Mouse (Mus musculus): Measurements from ENCODE around the gene Slc7a5. TPM values are rescaled to one million over a fixed set of nuclear protein-coding genes. Genes with fewer than 3 reads are reported as not detected.

Slc7a5 gene
- total RNA-seq, 1 experiment: 173 TPM

GRCm38 (mm10) chr8:121903977-121904376 lies 3.5 kb downstream of the Slc7a5 start:
- Histone ChIP-seq H3K4me1 (ENCODE audit: control insufficient read depth in 2 of 2, insufficient read depth in 2 of 2, low read length in 2 of 2, poor library complexity in 1 of 2) (peaks cover 14 to 36% of the 10 kb centered on the region in 2 experiments; a peak in 3 of 4 replicates), H3K27ac (ENCODE audit: insufficient read depth, low read depth, low read length, poor library complexity, severe bottlenecking) (no peak overlapping the region), H3K36me3 (ENCODE audit: control insufficient read depth, insufficient read depth, low read length, poor library complexity, severe bottlenecking) (peaks cover 36% of the 10 kb centered on the region), H3K4me3 (ENCODE audit: insufficient read depth in 1 of 2, low read depth in 1 of 2, low read length in 2 of 2, poor library complexity in 1 of 2, severe bottlenecking in 1 of 2) (no peak overlapping the region), H3K9me3 (ENCODE audit: control insufficient read depth, insufficient read depth, low read depth, low read length) (no peaks in the 10 kb centered on the region), H3K9ac (ENCODE audit: insufficient read depth, low read depth, low read length, poor library complexity, severe bottlenecking) (peak overlapping the region; percentile 24; the same call in 1 of the 2 replicates)
- TF ChIP-seq ZNF384 (IDR thresholded peaks at IDR 0.05; ENCODE audit: low read depth, low read length) (no peak), MAFK (IDR thresholded peaks at IDR 0.05; ENCODE audit: insufficient read depth, low read depth, low read length) (no peak), CHD2 (IDR thresholded peaks at IDR 0.05; ENCODE audit: low read depth, low read length) (no peak), ZC3H11A (IDR thresholded peaks at IDR 0.05; ENCODE audit: borderline replicate concordance, low read depth, low read length) (no peak), HCFC1 (IDR thresholded peaks at IDR 0.05; ENCODE audit: borderline replicate concordance, insufficient read depth, low read length) (no peak)
- no peak for DNase-seq (ENCODE audit: low read depth, low spot score)
- in situ Hi-C loops (cut with MboI; ENCODE audit: low sequenced_read_pairs in 2 of 2, unreplicated experiment in 2 of 2): no loop called here

- no peak overlapping the region for H3K9ac ChIP-seq (ENCODE audit: insufficient read depth, low read depth, low read length, poor library complexity, severe bottlenecking)
- peaks cover 47% of the 10 kb centered on the region for H3K36me3 ChIP-seq (ENCODE audit: control insufficient read depth, insufficient read depth, low read length, poor library complexity, severe bottlenecking)
- H3K4me1 ChIP-seq (ENCODE audit: control insufficient read depth in 2 of 2, insufficient read depth in 2 of 2, low read length in 2 of 2, poor library complexity in 1 of 2): peaks cover 12 to 48% of the 10 kb centered on the region in 2 experiments; a peak in 3 of 4 replicates
- no peak overlapping the region for H3K4me3 ChIP-seq (ENCODE audit: insufficient read depth in 1 of 2, low read depth in 1 of 2, low read length in 2 of 2, poor library complexity in 1 of 2, severe bottlenecking in 1 of 2)
- DNase-seq (ENCODE audit: low read depth, low spot score): no peak
- in situ Hi-C loops (cut with MboI; ENCODE audit: low sequenced_read_pairs in 2 of 2, unreplicated experiment in 2 of 2): no loop called here
- no peak overlapping the region for H3K27ac ChIP-seq (ENCODE audit: insufficient read depth, low read depth, low read length, poor library complexity, severe bottlenecking)
- H3K9me3 ChIP-seq (ENCODE audit: control insufficient read depth, insufficient read depth, low read depth, low read length): no peaks in the 10 kb centered on the region
- TF ChIP-seq ZNF384 (IDR thresholded peaks at IDR 0.05; ENCODE audit: low read depth, low read length): no peak
- no peak for TF ChIP-seq HCFC1 (IDR thresholded peaks at IDR 0.05; ENCODE audit: borderline replicate concordance, insufficient read depth, low read length)
- TF ChIP-seq MAFK (IDR thresholded peaks at IDR 0.05; ENCODE audit: insufficient read depth, low read depth, low read length): no peak
- TF ChIP-seq CHD2 (IDR thresholded peaks at IDR 0.05; ENCODE audit: low read depth, low read length): no peak
- TF ChIP-seq ZC3H11A (IDR thresholded peaks at IDR 0.05; ENCODE audit: borderline replicate concordance, low read depth, low read length): no peak
Observed at GRCm38 (mm10) chr8:121901498-121902236, 5.8 kb downstream of the Slc7a5 start.

GRCm38 (mm10) chr8:121899180-121900044 lies 8.1 kb downstream of the Slc7a5 start:
- Histone ChIP-seq H3K9me3 (ENCODE audit: control insufficient read depth, insufficient read depth, low read depth, low read length) (no peaks in the 10 kb centered on the region), H3K36me3 (ENCODE audit: control insufficient read depth, insufficient read depth, low read length, poor library complexity, severe bottlenecking) (peaks cover 58% of the 10 kb centered on the region), H3K4me3 (ENCODE audit: insufficient read depth in 1 of 2, low read depth in 1 of 2, low read length in 2 of 2, poor library complexity in 1 of 2, severe bottlenecking in 1 of 2) (no peak overlapping the region), H3K27ac (ENCODE audit: insufficient read depth, low read depth, low read length, poor library complexity, severe bottlenecking) (peak overlapping the region; percentile 42; the same call in 1 of the 2 replicates), H3K9ac (ENCODE audit: insufficient read depth, low read depth, low read length, poor library complexity, severe bottlenecking) (no peak overlapping the region), H3K4me1 (ENCODE audit: control insufficient read depth in 2 of 2, insufficient read depth in 2 of 2, low read length in 2 of 2, poor library complexity in 1 of 2) (peaks cover 4 to 47% of the 10 kb centered on the region in 2 experiments; a peak in 3 of 4 replicates)
- TF ChIP-seq ZNF384 (IDR thresholded peaks at IDR 0.05; ENCODE audit: low read depth, low read length) (no peak), CHD2 (IDR thresholded peaks at IDR 0.05; ENCODE audit: low read depth, low read length) (no peak), ZC3H11A (IDR thresholded peaks at IDR 0.05; ENCODE audit: borderline replicate concordance, low read depth, low read length) (no peak), HCFC1 (IDR thresholded peaks at IDR 0.05; ENCODE audit: borderline replicate concordance, insufficient read depth, low read length) (no peak), MAFK (IDR thresholded peaks at IDR 0.05; ENCODE audit: insufficient read depth, low read depth, low read length) (no peak)
- in situ Hi-C loops (cut with MboI; ENCODE audit: low sequenced_read_pairs in 2 of 2, unreplicated experiment in 2 of 2): no loop called here
- DNase-seq (ENCODE audit: low read depth, low spot score): no peak

- Histone ChIP-seq H3K9ac (ENCODE audit: insufficient read depth, low read depth, low read length, poor library complexity, severe bottlenecking) (peak overlapping the region; percentile 42; the same call in 1 of the 2 replicates), H3K4me1 (ENCODE audit: control insufficient read depth in 2 of 2, insufficient read depth in 2 of 2, low read length in 2 of 2, poor library complexity in 1 of 2) (peaks cover 4 to 40% of the 10 kb centered on the region in 2 experiments; a peak in 3 of 4 replicates), H3K4me3 (ENCODE audit: insufficient read depth in 1 of 2, low read depth in 1 of 2, low read length in 2 of 2, poor library complexity in 1 of 2, severe bottlenecking in 1 of 2) (peak overlapping the region in 1 of 2 experiments; percentile 34; a peak in 2 of 4 replicates), H3K27ac (ENCODE audit: insufficient read depth, low read depth, low read length, poor library complexity, severe bottlenecking) (peak overlapping the region; percentile 71; the same call in 1 of the 2 replicates), H3K9me3 (ENCODE audit: control insufficient read depth, insufficient read depth, low read depth, low read length) (no peaks in the 10 kb centered on the region), H3K36me3 (ENCODE audit: control insufficient read depth, insufficient read depth, low read length, poor library complexity, severe bottlenecking) (peaks cover 59% of the 10 kb centered on the region)
- in situ Hi-C loops (cut with MboI; ENCODE audit: low sequenced_read_pairs in 2 of 2, unreplicated experiment in 2 of 2): no loop called here
- TF ChIP-seq MAFK (IDR thresholded peaks at IDR 0.05; ENCODE audit: insufficient read depth, low read depth, low read length) (no peak), CHD2 (IDR thresholded peaks at IDR 0.05; ENCODE audit: low read depth, low read length) (no peak), HCFC1 (IDR thresholded peaks at IDR 0.05; ENCODE audit: borderline replicate concordance, insufficient read depth, low read length) (no peak), ZC3H11A (IDR thresholded peaks at IDR 0.05; ENCODE audit: borderline replicate concordance, low read depth, low read length) (no peak), ZNF384 (IDR thresholded peaks at IDR 0.05; ENCODE audit: low read depth, low read length) (no peak)
- peak; percentile 71 for DNase-seq (ENCODE audit: low read depth, low spot score)
Observed at GRCm38 (mm10) chr8:121898401-121898931, 9.0 kb downstream of the Slc7a5 start.

Measured in ES-E14 (cell line).